7 mouse cellular contexts compared by ENCODE assay signal in genomic region chr6:30173551-30174460, GRCm38 (mm10).
DNase-seq lines count a peak whose midpoint lies in the region; ATAC-seq and TF ChIP-seq lines count a peak whose summit lies in the region.

No protein-coding gene starts in this region.

- H3K9ac ChIP-seq in forebrain, embryonic 15.5 days (replicated peaks) = no peak overlapping the region

- H3K4me2 ChIP-seq in forebrain, embryonic 15.5 days (replicated peaks) = peak overlapping the region; percentile 16

- TF ChIP-seq POLR2A in thymus, adult 2 months (IDR thresholded peaks at IDR 0.05; ENCODE audit: control insufficient read depth, extremely low read depth, insufficient read depth, low read length, poor library complexity) = no peak

- no peaks in the 10 kb centered on the region for H3K9me3 ChIP-seq in forebrain, embryonic 15.5 days
- H3K9me3 ChIP-seq in midbrain, embryonic 10.5 days (replicated peaks) = no peaks in the 10 kb centered on the region

- peak overlapping the region; percentile 16 for H3K4me3 ChIP-seq in forebrain, embryonic 15.5 days
- H3K4me3 ChIP-seq in midbrain, embryonic 10.5 days = peak overlapping the region; percentile 45
- H3K4me3 ChIP-seq in thymus, adult 2 months (ENCODE audit: control insufficient read depth, insufficient read depth, low read length) = peak overlapping the region; percentile 49

- peaks cover 38% of the 10 kb centered on the region for H3K4me1 ChIP-seq in forebrain, embryonic 15.5 days
- peaks cover 67% of the 10 kb centered on the region for H3K4me1 ChIP-seq in midbrain, embryonic 10.5 days
- peaks cover 34% of the 10 kb centered on the region for H3K4me1 ChIP-seq in thymus, adult 2 months (replicated peaks; ENCODE audit: control insufficient read depth, insufficient read depth, low read length)

- peaks cover 76% of the 10 kb centered on the region for H3K27me3 ChIP-seq in forebrain, embryonic 15.5 days
- H3K27me3 ChIP-seq in midbrain, embryonic 10.5 days (ENCODE audit: low read depth, poor library complexity, severe bottlenecking) = peaks cover 100% of the 10 kb centered on the region
- H3K27me3 ChIP-seq in thymus, adult 2 months (ENCODE audit: control insufficient read depth, insufficient read depth, low read length) = peaks cover 52% of the 10 kb centered on the region

- no peak overlapping the region for H3K27ac ChIP-seq in forebrain, embryonic 15.5 days (replicated peaks)
- H3K27ac ChIP-seq in midbrain, embryonic 10.5 days (replicated peaks) = peak overlapping the region; percentile 64; the same call in 1 of the 2 replicates
- H3K27ac ChIP-seq in thymus, adult 2 months (ENCODE audit: control insufficient read depth, insufficient read depth, low read length) = no peak overlapping the region

- H3K36me3 ChIP-seq in forebrain, embryonic 15.5 days = no peaks in the 10 kb centered on the region
- no peaks in the 10 kb centered on the region for H3K36me3 ChIP-seq in midbrain, embryonic 10.5 days
- no peaks in the 10 kb centered on the region for H3K36me3 ChIP-seq in thymus, adult 2 months (ENCODE audit: control insufficient read depth, insufficient read depth, low read length)

- DNase-seq in NIH3T3 (ENCODE audit: low read depth) = peak; percentile 80
- DNase-seq in kidney, postnatal 4 days = peak; percentile 56 to 69
- peak; percentile 50 for DNase-seq in midbrain, embryonic 10.5 days (ENCODE audit: low spot score)
- peak; percentile 36 for DNase-seq in thymus, adult 2 months
- no peak for DNase-seq in gastrocnemius, postnatal 10 days

- peak; percentile 64 for ATAC-seq in CD4-positive, CD25-positive, alpha-beta regulatory T cell, adult 4 months
- no peak for ATAC-seq in forebrain, embryonic 15.5 days (replicated peaks)

- no peak for TF ChIP-seq CTCF in thymus, adult 2 months (IDR thresholded peaks at IDR 0.05; ENCODE audit: borderline replicate concordance, control insufficient read depth, extremely low read depth, insufficient read depth, low read length, poor library complexity)

- WGBS in forebrain, embryonic 15.5 days = 1% methylated on average over 74 of the region's 80 CpGs
- under 1% methylated on average over 76 of the region's 80 CpGs for WGBS in midbrain, embryonic 10.5 days
- WGBS in thymus, adult 2 months = 3% methylated on average over 80 of the region's 80 CpGs
